Mouse (Mus musculus) kidney, embryonic 16.5 days (tissue): Measurements from ENCODE around the gene 4930432K21Rik. TPM values are rescaled to one million over a fixed set of nuclear protein-coding genes. Genes with fewer than 3 reads are reported as not detected.
A peak's percentile ranks its signal among the peaks of the same experiment; 100 is the strongest.

Experiments
- ATAC-seq: fragments of 200-750 bp; cut with Nextera tagmentation; 2 replicates; pipeline ENCODE4 v1.8.0; 2017; ENCODE audit warnings: moderate TSS enrichment; ENCODE audit not compliant: low FRiP score, low TSS enrichment
- H3K27ac ChIP-seq: fragments of 300-500 bp; sonication (generic); 2 replicates; pipeline ENCODE4 v1.5.1; 2014; ENCODE audit warnings: low read length
- H3K27me3 ChIP-seq: fragments of 300-500 bp; sonication (generic); 2 replicates; pipeline ENCODE4 v1.6.1; 2014; ENCODE audit warnings: low read length, control low read depth, mixed read lengths; ENCODE audit not compliant: insufficient read depth
- H3K36me3 ChIP-seq: fragments of 300-500 bp; sonication (generic); 2 replicates; pipeline ENCODE4 v1.6.1; 2014; ENCODE audit warnings: low read length, control low read depth, mixed read lengths; ENCODE audit not compliant: insufficient read depth
- H3K4me1 ChIP-seq: fragments of 300-500 bp; sonication (generic); 2 replicates; pipeline ENCODE4 v1.6.1; 2014; ENCODE audit warnings: low read length, control low read depth, mixed read lengths; ENCODE audit not compliant: insufficient read depth
- H3K4me2 ChIP-seq: fragments of 300-500 bp; sonication (generic); replicated peaks from 2 replicates; pipeline ENCODE4 v1.6.1; 2014; ENCODE audit warnings: low read depth, low read length
- H3K4me3 ChIP-seq: fragments of 300-500 bp; sonication (generic); 2 replicates; pipeline ENCODE4 v1.5.1; 2014; ENCODE audit warnings: mild to moderate bottlenecking, low read length
- H3K9ac ChIP-seq: fragments of 300-500 bp; sonication (generic); replicated peaks from 2 replicates; pipeline ENCODE4 v1.6.1; 2014; ENCODE audit warnings: low read length
- H3K9me3 ChIP-seq: fragments of 300-500 bp; sonication (generic); 2 replicates; pipeline ENCODE4 v1.6.1; 2016; ENCODE audit warnings: low read length, control low read depth
- WGBS: fragments of 180-500 bp; shearing (Covaris S2); extraction: QIAGEN DNeasy Blood & Tissue Kit; methylation state at CpG from one replicate; pipeline ENCODE4 v1.1.7; 2014; 5-methylcytosine and 5-hydroxymethylcytosine counted together
- polyA plus RNA-seq: library from polyadenylated mRNA; unstranded; fragments of >200 nt; fragmentation: Nextera tagmentation; extraction: Ambion mirVana; gene quantifications from 2 replicates; pipeline ENCODE4 v1.2.1, GENCODE M21; 2015

4930432K21Rik gene
- polyA plus RNA-seq, 1 experiment from 2014 or later: 1.7 TPM

DNA sequence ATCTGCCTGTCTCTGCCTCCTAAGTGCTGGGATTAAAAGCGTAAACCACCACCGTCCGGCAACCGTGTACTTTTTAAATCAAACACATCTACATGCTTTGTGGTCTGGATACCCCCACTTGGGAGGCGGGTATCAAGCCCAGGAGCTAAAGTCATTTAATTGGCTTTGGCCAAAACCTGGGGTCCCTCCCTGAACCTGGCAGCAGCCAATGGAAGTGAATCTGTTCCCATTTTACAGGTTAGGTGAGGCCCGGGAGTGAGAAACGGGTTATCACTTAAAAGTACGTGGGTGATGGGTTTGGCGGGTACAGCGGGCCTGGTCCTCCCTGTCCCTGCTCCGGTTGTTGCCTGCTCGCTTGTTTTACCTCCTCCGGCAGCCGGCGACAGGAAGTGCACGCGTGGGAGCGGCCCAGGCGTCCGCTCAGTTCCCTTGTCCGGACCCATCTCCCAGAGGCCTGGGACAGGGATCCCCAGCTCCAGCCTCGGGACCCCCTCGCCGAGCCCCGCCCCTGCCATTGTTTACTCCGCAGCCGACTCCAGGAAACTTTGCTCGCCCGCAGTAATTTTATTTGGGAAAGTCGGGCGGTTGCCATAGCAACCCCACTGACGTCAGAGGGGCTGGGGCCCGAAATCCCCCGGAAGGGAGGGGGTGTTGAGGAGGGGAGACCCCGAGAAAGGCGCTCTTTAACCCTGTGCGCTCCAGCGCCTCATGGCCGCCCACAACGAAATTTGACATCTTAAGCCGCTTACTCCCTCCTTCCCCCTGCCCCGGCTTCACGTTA, 49.5 kb downstream of the 4930432K21Rik start:
- Histone ChIP-seq H3K36me3 (no peaks in the 10 kb centered on the region), H3K27ac (peak overlapping the region; percentile 99), H3K4me3 (peak overlapping the region; percentile 54), H3K4me1 (peaks cover 54% of the 10 kb centered on the region), H3K4me2 (peak overlapping the region; percentile 64), H3K9me3 (no peaks in the 10 kb centered on the region), H3K9ac (peak overlapping the region; percentile 72), H3K27me3 (no peaks in the 10 kb centered on the region)
- WGBS: 1% methylated on average over 43 of the region's 43 CpGs
- peak; percentile 37 for ATAC-seq

- H3K27me3 ChIP-seq: no peaks in the 10 kb centered on the region
- peak overlapping the region; percentile 99 for H3K27ac ChIP-seq
- peak overlapping the region; percentile 64 for H3K4me2 ChIP-seq
- no peaks in the 10 kb centered on the region for H3K9me3 ChIP-seq
- ATAC-seq: peak; percentile 80
- WGBS: 2% methylated on average over 30 of the region's 30 CpGs
- peak overlapping the region; percentile 54 for H3K4me3 ChIP-seq
- peak overlapping the region; percentile 72 for H3K9ac ChIP-seq
- peaks cover 56% of the 10 kb centered on the region for H3K4me1 ChIP-seq
- H3K36me3 ChIP-seq: no peaks in the 10 kb centered on the region
These were observed 50.3 kb downstream of the 4930432K21Rik start for GRCm38 (mm10) chr8:84197922-84198774.

GRCm38 (mm10) chr8:84198871-84199270, 51.0 kb downstream of the 4930432K21Rik start:
- Histone ChIP-seq H3K9me3 (no peaks in the 10 kb centered on the region), H3K4me3 (no peak overlapping the region; the same call in 1 of the 2 replicates), H3K27ac (peak overlapping the region; percentile 99), H3K36me3 (no peaks in the 10 kb centered on the region), H3K27me3 (no peaks in the 10 kb centered on the region), H3K4me2 (peak overlapping the region; percentile 64; the same call in 1 of the 2 replicates), H3K9ac (0 out of 2 replicates have a peak overlapping the region, but pooled peaks have one; percentile 8), H3K4me1 (peaks cover 60% of the 10 kb centered on the region)
- no peak for ATAC-seq
- WGBS: 20% methylated on average over 4 of the region's 4 CpGs

DNA sequence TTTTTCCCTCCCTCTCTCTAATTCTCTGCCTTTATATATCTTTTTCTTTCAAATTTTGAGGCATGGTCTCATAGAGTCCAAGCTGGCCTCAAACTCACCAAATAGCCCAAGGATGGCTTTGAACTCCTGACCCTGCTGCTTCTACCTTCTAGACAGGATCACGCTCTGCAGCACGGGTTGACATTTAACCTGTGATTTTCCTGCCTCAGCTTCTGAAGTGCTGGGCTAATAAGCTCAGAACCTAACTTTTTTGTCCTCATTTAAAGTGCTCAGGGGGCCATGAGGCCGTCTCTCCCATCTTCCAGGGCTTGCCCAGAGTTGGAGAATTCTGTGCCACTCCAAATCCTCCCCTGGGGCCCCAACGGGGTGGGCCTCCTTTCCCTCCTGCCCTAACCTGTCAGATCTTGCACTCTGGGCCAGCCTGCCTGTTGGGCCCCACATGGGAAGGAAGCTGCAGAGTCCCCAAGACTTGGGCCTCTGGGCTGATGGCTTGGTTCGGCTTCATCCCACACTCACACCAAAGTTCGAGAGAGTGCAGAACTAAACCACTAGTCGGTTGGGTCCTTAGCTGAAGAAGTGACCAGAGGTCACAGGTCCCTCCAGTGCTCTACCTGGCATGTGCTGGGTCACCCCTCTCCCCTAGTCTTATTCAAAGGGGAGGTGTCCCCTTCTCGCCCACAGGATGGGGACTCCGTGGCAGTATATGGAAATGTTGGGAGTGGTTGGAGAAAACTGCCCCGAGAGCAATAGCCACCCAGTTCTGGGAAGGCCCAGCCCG, 51.7 kb downstream of the 4930432K21Rik start:
- Histone ChIP-seq H3K4me3 (no peak overlapping the region), H3K27ac (peak overlapping the region; percentile 99), H3K27me3 (no peaks in the 10 kb centered on the region), H3K4me2 (peak overlapping the region; percentile 78; the same call in 1 of the 2 replicates), H3K9me3 (no peaks in the 10 kb centered on the region), H3K4me1 (peaks cover 63% of the 10 kb centered on the region), H3K36me3 (no peaks in the 10 kb centered on the region), H3K9ac (peak overlapping the region; percentile 92)
- 44% methylated on average over 11 of the region's 11 CpGs for whole genome bisulfite sequencing
- ATAC-seq: no peak

DNA sequence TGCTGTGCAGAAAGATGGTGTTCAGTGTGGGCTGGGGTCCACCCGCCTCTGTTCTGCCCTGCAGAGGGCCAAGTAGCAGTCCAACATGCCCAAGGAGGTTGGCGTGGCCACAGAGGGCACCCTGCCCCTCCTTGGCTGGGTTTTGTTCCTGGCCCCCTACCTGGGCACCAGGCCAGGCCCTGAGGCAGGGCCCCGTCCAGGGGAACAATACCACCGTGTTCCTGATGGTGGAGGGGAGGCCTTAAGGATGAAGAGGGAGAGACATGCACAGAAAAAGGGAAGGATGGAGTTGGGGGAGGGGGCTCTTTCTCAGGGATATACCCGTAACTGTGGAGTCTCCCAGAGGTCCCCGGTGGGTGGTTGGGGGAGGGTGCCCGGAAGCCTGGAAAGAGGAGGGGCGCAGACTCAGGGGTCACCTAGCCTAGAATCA, 52.3 kb downstream of the 4930432K21Rik start:
- Histone ChIP-seq H3K9ac (peak overlapping the region; percentile 92), H3K4me2 (peak overlapping the region; percentile 78), H3K27me3 (no peaks in the 10 kb centered on the region), H3K27ac (peak overlapping the region; percentile 99), H3K36me3 (no peaks in the 10 kb centered on the region), H3K4me3 (peak overlapping the region; percentile 75), H3K4me1 (peaks cover 63% of the 10 kb centered on the region), H3K9me3 (no peaks in the 10 kb centered on the region)
- WGBS: 15% methylated on average over 8 of the region's 8 CpGs
- no peak for ATAC-seq

DNA sequence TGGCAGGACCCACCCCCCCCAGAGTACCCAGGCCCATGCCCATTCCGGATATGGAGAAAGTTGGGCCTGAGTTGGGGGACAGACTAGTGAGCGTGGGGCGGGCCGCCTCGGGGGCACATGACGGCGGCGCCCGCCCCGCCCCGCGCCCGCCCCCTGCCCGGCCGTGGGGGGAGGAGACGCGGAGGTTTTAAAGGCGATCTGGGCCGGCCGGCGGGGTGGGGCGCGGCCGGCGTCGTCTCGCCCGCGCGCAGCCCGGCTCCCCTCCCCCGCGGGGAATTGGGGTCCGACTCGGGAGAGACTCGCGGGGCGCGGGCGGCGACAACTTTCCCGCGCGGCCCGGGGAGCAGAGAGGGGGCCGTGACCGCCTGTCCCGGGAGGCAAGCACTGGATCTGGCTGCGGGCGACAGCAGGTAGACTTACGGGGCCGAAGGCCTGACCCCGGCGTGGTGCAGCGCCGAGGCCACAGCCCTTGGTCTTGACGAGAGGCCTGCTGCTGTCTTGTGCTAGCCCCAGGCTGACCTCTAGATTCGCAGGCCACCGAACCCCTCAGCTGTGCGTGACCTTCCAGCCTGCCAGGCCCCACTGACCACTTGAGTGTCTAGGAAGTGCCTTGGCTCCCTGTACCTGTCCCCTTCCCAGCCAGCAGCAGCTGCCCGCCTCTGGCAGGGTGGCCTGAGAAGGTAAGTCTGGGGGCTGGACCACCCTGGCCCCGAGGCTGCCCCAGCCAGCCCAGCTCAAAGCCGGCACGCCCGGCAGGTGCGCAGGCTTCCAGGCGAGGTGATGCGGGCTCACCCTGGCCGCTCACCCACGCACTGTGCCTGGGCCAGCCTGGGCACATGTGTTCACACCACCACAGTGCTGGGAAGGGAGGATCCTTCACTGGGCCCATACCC, 53.1 kb downstream of the 4930432K21Rik start:
- H3K27ac ChIP-seq: peak overlapping the region; percentile 99
- H3K9ac ChIP-seq: peak overlapping the region; percentile 92
- H3K36me3 ChIP-seq: no peaks in the 10 kb centered on the region; the same call in 1 of the 2 replicates
- H3K4me2 ChIP-seq: peak overlapping the region; percentile 78
- peak overlapping the region; percentile 75 for H3K4me3 ChIP-seq
- no peaks in the 10 kb centered on the region for H3K9me3 ChIP-seq
- H3K4me1 ChIP-seq: peaks cover 63% of the 10 kb centered on the region
- peak; percentile 14 for ATAC-seq
- H3K27me3 ChIP-seq: no peaks in the 10 kb centered on the region
- 3% methylated on average over 59 of the region's 70 CpGs for WGBS

DNA sequence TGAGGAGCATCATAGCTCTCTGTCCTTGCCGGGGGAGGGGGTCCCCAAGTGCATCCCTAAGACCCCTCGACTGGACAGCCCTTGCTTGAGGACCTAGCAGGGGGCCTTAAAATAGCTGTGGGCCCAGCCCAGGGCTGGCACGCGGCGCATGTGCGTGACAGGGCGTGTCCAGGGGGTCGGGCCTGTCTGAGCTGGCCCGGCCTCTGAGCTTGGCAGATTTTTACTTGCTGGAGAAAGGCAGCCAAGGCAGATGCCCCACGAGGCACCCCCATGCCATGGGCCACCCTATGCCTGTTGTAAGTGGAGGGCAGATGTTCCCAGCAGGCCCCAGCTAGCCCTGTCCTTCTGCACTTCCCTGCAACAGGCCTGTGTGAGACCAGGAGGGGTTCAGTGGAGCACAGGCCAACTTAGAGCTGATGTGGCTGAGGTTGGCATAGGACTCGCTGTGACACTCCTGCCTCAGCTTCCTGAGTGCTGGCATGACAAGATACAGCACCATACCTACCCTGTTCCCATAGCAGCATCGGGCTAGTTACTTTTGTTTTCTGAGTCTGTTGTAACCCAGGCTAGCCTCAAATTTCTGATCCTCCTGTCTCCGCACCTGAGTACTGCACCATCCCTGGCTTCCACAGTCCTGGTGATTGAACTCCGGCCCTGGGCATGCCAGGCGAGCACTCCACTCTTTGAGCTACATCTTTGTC, 53.9 kb downstream of the 4930432K21Rik start:
- Histone ChIP-seq H3K27me3 (no peaks in the 10 kb centered on the region), H3K9me3 (no peaks in the 10 kb centered on the region), H3K4me3 (peak overlapping the region; percentile 75), H3K4me1 (peaks cover 63% of the 10 kb centered on the region), H3K9ac (peak overlapping the region; percentile 92), H3K4me2 (peak overlapping the region; percentile 78), H3K27ac (peak overlapping the region; percentile 99), H3K36me3 (peaks cover 4% of the 10 kb centered on the region; the same call in 1 of the 2 replicates)
- 46% methylated on average over 15 of the region's 15 CpGs for whole genome bisulfite sequencing
- ATAC-seq: no peak

- peak overlapping the region; percentile 99 for H3K27ac ChIP-seq
- H3K4me2 ChIP-seq: peak overlapping the region; percentile 78
- H3K36me3 ChIP-seq: peaks cover 10% of the 10 kb centered on the region; the same call in 1 of the 2 replicates
- no peaks in the 10 kb centered on the region for H3K27me3 ChIP-seq
- WGBS: 64% methylated on average over 9 of the region's 9 CpGs
- H3K4me1 ChIP-seq: peaks cover 69% of the 10 kb centered on the region
- H3K9me3 ChIP-seq: no peaks in the 10 kb centered on the region
- peak overlapping the region; percentile 92 for H3K9ac ChIP-seq
- H3K4me3 ChIP-seq: peak overlapping the region; percentile 75
- no peak for ATAC-seq
These were observed 54.6 kb downstream of the 4930432K21Rik start for GRCm38 (mm10) chr8:84202466-84202865.
